Mouse (Mus musculus) thymus, postnatal 36 days (tissue): ENCODE results near the gene Nkx6-1.

Experiments
- DNase-seq, 2 experiments: peaks; one replicate each; pipeline ENCODE4 v3.0.0; 2022; ENCODE audit warnings: mixed read lengths in 2 of 2

The Nkx6-1 gene

DNA sequence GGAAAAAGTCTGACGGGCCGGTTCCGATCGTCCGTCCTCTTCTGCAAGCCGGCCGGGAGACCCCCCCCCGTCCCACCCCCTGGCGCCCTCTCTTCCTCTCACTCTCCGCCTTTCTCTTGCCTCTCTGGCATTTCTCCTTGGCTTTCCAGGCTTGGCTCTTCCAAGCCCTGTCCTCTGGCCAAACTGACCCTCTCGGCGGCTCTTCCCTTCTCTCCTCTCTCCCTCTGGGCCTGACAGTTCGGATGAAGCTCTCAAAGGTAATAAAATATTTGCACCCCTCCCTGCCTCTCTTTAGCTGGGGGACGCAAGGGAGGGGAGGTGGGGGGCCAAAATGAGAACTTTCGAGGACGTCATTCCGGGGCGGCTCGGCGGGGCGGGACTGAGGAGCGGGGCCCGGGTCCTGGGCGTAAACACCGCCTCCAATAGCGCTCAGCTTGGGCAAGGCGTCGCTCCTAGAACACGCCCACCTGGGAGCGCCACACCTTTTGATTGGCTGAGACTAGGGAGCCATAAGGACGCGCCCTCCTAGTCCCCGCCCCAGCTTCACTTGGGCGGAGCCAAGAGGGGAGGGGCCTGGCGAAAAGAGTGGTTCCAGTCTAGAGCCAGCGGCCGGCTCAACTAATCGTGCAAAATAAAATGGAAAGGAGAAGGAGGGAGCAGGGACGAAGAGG is at the start of gene Nkx6-1:
TSS of gene Nkx6-1 (minus strand) at position 52 of the 671 bp plus-strand sequence.
- no peak for DNase-seq

DNA sequence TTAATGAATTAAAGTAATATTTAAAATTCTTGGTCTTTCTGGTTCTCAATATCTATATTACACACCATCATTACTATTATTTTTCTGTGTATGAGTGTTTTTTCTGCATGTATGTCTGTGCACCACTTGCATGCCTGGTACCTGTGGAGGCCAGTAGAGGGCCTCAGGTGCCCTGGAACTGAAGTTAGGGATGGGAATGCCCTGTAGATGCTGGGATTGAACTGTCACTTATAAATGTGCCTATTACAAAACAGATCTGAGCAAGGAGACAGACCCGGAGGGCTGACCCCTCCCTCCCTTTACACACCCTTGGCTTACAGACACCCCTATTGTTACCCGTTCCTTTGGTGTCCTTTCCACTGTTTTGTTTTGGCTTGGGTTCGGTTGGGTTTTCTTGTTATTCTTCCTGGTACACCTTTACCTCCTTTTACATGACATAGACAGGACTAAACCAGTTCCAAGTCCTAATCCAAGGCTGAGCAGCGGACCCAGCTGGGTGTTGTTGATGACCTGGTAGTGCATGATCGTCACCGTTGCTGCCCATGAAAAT is 48.3 kb upstream of the Nkx6-1 start:
- no peak for DNase-seq

DNA sequence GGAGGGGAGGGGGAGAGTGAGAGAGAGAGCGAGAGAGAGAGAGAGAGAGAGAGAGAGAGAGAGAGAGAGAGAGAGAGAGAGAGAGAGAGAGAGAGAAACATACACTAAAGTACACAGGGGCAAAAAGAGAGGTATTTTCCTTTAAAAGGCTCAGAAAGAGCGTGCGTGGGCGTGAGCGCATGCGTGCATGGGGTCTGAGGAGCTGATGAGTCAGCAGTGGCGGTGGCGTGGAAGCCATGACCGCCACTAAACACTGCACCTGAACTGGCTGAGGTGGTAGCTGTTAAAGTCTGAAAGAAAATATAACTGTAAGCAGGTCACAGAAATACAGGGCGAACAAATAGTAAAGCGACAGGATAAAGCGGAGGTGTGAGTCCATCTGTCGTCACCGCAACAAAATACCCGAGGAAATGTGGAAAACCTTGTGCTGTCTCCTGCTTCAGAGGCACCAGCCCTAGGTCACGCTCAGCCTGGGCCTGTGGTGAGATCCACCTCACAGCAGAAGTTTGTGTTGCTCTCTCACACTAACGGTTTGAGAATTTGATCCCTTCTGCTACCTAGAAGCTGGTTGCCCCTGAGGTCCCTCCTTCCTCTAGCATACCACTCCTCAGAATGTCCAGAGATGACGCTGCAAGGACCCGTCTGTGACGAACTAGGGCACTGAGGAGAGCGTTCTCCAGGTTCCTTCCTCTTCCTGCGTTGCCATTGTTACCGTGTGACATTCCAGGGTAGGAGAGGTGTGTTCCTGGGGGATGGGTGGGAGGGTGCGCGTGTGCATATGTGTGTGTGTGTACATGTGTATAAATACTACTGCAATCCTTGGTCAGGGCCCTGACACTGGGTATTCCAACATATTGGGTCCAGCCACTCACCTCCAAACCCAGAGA is 38.8 kb upstream of the Nkx6-1 start:
- no peak for DNase-seq

DNA sequence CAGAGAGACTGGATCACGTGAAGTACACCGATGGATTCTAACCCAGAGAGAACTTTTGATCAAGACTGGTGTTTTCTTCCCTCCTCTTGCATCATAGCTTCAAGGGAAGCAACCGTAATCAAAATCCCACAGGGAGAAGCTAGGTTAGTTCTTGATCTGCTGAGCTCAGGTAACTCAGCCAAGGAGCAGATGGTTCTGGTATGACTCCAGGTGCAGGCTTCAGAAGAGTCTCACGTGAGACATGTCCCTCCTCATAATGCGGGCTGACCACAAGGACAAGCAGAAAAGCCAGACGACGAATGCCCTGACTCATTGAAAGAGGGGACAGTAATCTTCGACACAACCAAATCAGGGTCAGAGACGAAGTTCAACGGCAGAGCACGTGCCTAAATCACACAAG is 37.8 kb upstream of the Nkx6-1 start:
- DNase-seq: no peak

DNA sequence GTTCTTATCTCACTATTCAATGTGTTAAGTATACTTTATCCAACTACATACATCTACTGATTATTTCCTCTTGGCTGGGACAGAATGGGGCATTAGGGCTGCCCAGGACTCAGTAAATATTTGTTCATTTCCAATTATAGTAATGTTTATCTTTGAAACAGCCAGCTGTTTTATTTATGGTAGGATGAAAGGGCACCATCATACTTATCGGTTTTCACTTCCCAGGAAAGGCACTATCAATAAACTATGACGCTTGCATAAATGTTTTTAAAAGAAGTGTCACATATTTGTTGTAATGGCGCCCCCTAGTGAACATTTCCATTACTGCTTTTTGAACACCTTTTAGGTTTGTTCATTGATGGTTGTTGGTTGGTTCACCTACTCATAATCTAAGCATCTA is 35.8 kb upstream of the Nkx6-1 start:
- DNase-seq: no peak

DNA sequence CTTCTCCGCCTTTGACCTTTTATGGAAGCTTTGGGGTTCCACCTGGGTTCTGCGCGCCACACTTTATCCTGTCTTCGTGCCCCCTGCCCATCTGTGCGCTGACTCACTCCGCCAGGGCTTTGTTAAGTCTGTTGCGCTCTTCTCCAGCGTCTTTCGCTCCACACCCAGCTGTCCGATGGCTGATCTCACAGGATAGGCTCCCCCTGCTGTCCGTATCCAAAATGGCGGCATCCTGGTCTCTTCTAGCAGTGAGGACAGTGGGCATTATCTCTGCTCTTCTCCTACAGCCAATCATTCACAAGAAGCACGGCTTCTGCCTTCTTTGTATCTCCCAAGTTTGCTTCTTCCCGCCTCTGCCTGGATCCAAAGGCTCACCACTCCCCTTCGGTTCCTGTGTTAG is 23.8 kb upstream of the Nkx6-1 start:
- DNase-seq: no peak

DNA sequence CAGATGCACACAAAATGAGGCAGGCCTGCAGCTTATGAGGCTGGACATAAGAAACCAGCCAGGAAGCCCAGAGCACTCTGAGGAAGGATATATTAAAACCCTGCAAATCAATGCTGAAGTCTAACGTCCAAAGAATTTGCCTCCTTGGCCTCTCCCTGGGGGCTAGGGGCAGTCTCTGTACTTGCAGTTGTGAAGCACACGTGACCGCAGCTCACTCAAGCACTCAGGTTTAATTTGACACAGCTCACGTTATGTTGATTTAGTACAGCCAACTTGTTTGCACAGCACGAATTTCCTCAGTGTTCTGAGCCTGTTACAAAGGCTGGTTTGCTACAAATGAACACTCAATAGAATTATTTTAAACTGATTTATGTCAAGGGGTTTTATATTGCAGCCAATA is 18.5 kb upstream of the Nkx6-1 start:
- DNase-seq: no peak

DNA sequence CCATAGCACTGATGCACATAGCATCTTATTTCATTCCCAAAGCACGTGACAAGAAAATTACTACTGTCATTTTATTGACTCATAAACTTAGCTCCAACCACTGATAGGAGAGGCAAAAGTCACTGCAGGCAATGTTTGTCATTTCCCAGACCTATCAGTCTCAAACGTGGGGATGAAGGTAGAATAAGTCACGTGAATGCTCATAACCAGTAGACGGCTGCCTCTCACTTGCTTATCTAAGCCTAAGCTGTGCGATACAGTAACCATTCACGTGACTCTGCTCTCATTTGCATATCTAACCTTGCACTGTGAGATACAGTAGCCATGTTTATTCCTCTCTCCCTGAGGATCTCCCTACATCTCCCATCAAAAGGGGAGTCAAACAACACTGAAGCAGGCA is 15.5 kb upstream of the Nkx6-1 start:
- DNase-seq: no peak

DNA sequence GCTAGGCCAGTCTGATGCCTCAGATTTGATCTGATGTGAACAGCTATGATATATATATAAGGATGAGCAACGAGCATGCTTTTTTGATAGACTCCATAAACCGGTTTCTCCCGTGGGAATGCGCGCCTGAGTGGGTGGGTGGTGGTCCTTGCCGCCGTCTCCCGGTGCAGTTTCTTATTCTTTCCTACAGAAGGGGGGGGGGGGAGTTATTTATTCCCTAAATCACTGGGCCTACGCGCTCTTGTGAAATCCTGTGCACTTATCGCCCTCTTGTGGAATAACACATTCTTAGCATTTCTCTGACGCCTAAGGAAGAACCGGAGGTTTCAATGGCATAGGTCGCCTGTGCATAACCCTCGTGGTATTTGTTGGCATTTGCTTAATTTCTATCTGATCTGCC is 4.6 kb upstream of the Nkx6-1 start:
- no peak for DNase-seq

DNA sequence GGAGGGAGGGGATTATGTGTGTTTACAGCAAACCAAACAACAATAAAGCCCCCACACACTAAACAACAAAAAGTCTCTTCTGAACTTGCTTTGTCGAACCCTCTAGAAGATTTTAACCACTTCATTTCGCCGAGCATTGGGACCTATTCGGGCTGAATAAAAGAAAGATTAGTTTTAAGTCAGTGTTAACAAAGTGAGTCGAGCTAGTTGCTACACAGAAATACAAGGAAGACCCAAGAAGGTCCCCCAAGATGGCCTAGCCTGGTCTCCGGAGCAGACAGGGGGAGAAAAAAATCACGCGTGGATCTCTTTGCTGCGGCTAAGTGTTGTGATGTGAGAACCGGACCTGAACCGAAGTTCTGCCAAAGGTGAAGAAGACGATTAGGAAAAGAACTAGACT is 3.7 kb upstream of the Nkx6-1 start:
- no peak for DNase-seq

DNA sequence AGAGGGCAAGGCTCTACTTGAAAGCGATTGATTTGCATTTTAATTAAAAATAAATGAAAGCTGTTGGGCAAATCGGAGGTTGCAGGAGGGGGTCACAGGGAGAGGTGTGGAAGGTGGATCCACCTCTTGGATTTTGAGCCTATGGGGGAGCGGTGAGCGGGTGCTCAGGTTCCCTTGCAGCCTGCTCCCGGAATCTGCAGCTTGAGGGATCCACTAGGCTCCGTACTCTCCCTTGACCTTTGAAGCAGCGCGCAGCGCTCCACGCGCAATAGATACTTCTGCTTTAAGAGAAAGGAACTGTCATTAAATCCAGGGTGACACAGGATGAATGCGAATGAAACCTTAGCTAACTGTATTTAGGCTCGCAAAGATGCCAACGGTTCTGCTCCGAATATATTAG is 3.2 kb upstream of the Nkx6-1 start:
- no peak for DNase-seq

DNA sequence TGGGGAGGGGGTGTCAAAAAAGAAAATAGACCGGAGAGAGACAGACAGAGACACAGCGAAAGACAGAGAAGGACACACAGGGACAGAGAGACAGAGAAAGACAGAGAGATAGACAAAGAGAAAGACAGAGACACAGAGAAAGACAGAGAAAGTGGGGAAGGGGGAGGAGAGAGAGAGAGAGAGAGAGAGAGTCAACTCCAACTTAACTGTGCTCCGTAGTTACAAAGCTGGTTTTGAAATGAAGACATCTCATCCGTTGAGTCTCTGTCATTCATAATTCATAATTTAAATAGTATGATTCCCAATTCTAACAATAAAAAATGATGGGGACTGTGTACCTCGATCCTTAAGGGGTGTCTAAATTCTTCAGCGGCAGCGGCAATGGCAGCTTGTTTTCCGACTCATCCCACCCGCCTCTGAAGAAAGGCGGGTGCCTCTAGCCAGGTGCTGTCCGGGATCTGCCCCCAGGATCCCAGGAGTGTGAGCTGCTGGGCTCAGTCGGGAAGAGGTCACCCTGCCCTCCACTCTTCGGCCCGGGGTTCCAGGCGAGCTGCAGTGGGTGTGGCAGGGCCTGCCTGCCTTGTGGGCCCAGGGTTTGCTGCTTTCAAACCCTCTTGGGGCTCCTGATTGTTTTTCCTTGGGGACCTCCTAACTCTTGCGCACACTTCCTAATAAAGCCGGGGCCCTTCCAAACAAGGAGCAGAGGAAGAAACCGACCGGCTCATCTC is 2.6 kb upstream of the Nkx6-1 start:
- DNase-seq: no peak

DNA sequence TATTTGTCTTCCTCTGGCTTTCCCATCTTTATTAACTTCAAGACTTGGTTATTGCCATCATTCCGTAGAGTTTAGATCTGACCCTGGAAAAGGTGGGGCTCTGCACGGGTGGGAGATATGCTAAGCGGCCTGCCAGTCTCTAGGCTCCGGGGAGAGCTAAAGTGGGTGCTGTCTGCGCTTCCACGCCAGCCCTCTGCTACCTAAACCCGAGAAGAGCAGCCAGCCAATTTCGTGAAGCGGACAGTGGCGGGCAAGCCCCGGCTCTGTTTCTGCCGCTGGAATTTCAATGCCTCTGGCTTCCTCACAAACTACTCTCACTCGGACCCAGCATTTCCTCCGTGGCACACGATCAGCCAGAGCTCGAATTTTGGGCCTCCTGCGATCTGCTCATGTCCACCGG is 1.9 kb upstream of the Nkx6-1 start:
- DNase-seq: no peak

DNA sequence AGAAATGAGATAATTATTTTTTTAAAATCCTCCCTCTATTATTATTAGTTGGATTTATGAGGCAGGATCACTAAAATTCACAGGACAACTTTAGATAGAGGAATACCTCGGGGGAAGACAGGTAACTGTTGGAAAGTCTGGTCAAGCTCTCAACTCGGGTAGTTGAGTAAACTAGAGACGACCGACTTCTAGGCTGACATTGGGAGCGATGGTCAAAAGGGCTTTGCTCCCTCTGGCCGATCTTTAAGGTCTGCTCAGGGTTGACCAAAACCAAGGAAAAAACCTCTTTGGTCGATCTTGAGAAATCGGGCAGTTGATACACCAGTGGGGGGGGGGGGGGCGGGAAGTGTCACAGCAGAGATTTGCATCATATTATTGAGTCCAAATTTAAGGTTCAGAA is 1.3 kb upstream of the Nkx6-1 start:
- DNase-seq: no peak

DNA sequence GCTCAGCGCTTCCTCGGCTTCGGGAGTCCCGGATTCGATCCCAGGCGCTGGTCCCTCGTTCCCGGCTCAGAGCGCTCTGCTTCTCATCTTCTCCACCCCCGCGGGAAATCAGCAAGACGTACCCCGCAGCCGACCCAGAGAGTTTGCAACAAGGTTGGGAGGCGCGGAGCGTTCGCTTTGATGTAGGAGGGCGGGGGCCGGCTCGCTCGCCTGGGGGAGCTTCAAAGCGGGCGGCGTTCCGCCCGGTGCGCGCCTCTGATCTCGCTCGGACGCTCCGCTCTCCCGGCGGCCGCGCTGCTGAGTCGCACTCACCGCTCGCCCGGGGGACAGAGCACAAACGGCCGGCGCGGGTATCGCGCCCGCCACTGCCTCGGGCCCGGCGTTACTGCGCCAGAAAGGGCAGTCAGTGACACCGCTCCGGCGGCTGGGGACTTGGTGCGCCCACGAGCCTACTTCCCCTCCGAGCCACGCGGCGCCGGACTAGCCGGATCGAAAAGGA is 324 bp downstream of the Nkx6-1 start:
- DNase-seq: no peak

DNA sequence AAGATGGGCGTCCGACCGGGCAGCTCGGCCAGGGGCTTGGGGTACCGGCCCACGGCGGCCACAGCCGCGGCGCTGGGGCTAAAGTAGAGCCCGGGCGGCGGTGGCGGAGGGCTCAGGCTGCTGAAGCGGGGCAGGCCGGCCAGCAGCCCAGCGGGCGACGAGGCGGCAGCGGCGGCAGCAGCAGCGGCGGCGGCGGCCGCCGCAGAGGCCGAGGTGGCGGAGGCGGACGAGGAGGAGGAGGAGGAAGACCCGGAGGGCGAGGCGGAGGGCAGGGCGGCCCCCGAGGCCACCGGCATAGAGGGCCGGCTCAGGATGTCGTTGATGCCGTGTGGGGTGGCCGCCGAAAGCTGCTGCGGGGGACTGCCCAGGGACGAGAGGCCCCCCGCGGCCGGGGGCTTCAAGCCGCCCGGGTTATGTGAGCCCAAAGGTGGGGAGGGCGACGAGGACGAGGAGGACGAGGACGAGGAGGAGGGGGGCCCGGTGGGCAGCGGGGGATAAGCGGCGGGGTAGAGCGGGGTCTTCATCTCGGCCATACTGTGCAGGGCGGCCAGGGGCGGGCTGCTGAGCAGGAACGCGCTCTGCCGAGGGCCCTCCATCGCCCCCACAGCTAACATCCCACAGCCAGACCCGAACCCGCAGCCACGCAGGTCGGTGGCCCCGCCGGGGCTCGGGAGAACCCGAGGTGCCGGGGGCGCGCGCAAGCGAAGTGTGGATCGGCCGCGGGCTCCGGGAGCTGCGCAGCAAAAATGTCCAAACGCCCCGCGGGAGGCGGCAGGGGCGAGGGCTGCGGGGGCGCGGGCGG is 974 bp downstream of the Nkx6-1 start:
- DNase-seq: no peak

DNA sequence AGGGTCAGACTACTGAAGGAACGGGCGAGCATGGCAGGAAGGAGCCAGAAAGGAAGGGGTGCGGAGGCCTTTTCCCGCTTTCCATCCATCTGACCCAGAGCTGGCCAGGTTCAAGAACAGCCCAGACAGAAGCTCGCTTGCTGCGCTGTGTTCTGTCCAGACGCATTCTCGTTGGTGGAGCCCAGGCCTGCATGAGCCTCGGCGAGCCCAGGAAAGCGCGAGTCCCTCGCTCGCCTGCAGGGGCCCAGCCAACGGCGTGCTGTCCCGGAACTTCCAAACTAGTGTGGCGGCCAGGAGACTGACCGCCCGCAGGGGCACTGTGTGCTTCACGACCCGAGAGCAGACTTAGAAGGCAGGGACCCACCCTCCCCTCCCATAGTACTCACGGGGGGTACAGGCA is 1.6 kb downstream of the Nkx6-1 start:
- DNase-seq: no peak

DNA sequence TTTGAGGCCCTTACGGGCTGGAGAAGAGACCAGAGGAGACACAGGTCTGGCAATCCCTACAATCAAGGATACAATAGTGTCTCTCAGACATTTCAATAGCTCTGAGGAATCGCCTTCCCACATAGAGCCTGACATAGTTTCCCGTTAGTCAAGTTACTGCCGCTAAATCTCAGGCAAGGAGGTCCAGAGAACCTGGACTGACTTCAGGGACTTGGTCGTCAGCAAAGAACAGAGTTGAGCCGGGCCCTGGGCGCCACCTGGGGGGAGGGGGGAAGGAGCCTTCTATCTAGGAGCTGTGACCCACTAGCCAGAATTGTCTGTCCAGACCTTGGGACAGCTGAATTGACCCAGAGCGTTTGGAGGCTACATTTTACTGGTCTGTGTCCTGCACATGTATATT is 2.3 kb downstream of the Nkx6-1 start:
- no peak for DNase-seq

DNA sequence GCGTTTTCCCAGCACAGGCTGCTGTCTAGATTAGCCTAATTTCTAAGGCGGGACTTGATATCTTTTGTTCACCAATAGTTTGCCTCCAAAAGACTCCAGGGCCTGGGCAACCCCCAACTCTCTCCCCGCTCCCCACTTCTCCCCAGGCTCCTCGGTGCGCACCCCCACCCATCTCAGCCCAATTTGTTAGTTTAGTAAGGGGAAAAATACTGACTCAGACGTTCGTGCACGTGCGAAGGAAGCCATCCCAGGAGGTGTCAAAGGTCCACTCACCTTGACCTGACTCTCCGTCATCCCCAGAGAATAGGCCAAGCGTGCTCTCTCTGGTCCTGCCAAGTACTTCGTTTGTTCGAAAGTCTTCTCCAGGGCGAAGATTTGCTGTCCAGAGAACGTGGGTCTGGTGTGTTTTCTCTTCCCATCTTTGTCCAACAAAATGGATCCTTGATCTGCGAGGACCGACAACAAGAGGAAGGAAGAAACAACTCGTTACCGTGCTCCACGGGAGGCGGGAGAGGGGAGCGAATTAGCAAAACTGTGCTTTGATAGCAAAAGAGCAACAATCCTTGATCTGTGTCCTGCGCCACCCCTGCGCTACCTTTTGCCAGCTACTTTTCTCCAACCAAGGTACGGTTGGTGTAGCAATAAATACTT is 3.1 kb downstream of the Nkx6-1 start:
- no peak for DNase-seq

DNA sequence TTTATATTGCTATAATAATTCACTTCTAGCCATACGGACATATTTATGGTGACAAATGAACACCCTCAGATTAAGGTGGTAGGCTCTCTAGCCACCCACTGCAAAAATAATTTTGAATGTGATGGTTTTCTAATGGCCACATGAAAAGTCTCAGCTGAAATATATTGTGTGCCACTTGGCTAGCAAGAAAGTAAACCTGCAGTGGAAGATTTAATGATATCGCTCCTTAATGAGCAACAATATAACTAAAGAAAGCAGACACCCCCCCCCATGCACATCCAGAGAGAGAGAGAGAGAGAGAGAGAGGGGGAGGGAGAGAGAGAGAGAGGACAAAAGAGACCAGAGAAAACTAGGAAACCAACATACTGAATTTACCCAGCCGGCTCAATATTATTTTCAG is 4.1 kb downstream of the Nkx6-1 start:
- no peak for DNase-seq

DNA sequence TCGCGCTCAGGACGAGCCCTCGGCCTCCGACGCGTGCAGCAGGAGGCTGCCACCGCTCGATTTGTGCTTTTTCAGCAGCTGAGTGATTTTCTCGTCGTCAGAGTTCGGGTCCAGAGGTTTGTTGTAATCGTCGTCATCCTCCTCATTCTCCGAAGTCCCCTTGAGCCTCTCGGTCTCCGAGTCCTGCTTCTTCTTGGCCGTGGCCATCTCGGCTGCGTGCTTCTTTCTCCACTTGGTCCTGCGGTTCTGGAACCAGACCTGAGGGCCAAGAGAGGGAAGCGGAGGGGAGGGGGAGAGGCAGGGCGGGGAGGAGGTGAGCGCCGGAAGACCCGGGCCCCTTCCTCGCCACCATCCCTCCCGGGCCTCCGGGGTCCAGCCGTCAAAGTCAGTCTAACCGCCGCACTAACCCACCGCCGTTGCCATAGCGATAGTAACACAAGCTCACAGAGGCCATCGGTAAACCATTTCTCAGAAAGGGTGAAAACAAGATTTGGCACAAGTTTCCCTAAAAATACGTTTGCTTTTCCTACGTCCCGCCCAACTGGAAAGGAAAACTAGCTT is 5.3 kb downstream of the Nkx6-1 start:
- DNase-seq: no peak

DNA sequence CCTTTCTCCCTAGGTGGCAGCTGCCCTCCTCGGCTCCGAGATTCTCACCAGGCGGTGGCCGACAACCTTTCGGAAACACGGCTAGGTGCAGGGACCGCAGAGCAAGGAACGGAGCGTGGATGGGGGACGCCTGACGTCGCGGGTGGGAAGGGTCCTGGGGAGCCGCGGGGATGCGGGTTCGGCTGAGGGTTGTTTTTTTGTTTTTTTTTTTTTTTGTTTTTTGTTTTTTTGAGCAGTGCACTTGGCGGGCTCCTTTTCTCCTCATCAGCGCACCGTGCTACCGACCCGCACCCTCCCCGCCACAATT is 5.9 kb downstream of the Nkx6-1 start:
- DNase-seq: no peak
